Mouse (Mus musculus) midbrain, embryonic 12.5 days (tissue): ENCODE data around the gene Cacnb4. TPM values are rescaled to one million over a fixed set of nuclear protein-coding genes. Genes with fewer than 3 reads are reported as not detected.

Experiments used
- ATAC-seq: fragments of 200-750 bp; cut with Nextera tagmentation; 2 replicates; pipeline ENCODE4 v1.8.0; 2017; ENCODE audit warnings: low read depth, moderate TSS enrichment, moderate library complexity; ENCODE audit not compliant: low FRiP score
- H3K27ac ChIP-seq: fragments of 300-500 bp; sonication (generic); replicated peaks from 2 replicates; pipeline ENCODE4 v1.5.1; 2016; ENCODE audit warnings: mild to moderate bottlenecking
- H3K27me3 ChIP-seq: fragments of 300-500 bp; sonication (generic); 2 replicates; pipeline ENCODE4 v1.6.1; 2016; ENCODE audit warnings: mild to moderate bottlenecking
- H3K36me3 ChIP-seq: fragments of 300-500 bp; sonication (generic); 2 replicates; pipeline ENCODE4 v1.6.1; 2016
- H3K4me1 ChIP-seq: fragments of 300-500 bp; sonication (generic); 2 replicates; pipeline ENCODE4 v1.6.1; 2016
- H3K4me2 ChIP-seq: fragments of 300-500 bp; sonication (generic); replicated peaks from 2 replicates; pipeline ENCODE4 v1.6.1; 2016; ENCODE audit warnings: mild to moderate bottlenecking, moderate library complexity
- H3K4me3 ChIP-seq: fragments of 300-500 bp; sonication (generic); 2 replicates; pipeline ENCODE4 v1.5.1; 2016; ENCODE audit warnings: mild to moderate bottlenecking
- H3K9ac ChIP-seq: fragments of 300-500 bp; sonication (generic); replicated peaks from 2 replicates; pipeline ENCODE4 v1.6.1; 2016; ENCODE audit warnings: mild to moderate bottlenecking, moderate library complexity
- H3K9me3 ChIP-seq: fragments of 300-500 bp; sonication (generic); 2 replicates; pipeline ENCODE4 v1.6.1; 2016; ENCODE audit warnings: mild to moderate bottlenecking
- WGBS: fragments of 180-500 bp; shearing (Covaris S2); methylation state at CpG from one replicate; pipeline ENCODE4 v1.1.7; 2016; 5-methylcytosine and 5-hydroxymethylcytosine counted together
- polyA plus RNA-seq: library from polyadenylated mRNA; unstranded; fragments of >200 nt; fragmentation: Nextera tagmentation; extraction: Ambion mirVana; gene quantifications from 2 replicates; pipeline ENCODE4 v1.2.1, GENCODE M21; 2016

Cacnb4 gene
- polyA plus RNA-seq, 1 experiment from 2014 or later: 5.0 TPM

DNA sequence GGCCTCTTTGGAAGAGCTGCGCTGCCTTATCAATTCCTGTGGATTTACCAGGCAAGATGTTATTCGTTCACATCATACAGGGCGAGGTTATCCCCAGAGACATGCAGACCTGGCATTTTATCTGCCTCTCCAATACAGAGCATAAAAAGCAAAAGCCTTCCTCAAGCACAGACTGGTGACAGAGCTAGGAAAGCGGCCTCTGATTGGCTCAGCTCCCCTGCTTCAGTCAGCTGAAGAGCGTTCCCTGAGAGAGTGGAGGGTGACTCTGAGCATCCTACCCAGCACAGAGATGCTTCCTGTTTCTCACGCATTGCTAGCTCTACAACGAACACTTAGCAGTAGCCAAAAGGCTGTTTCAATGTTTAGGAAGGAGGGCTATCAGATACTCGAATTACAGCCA lies 118.2 kb downstream of the Cacnb4 start:
- H3K9me3 ChIP-seq: 0 out of 2 replicates have a peak, but pooled peaks cover 1% of the 10 kb centered on the region
- no peaks in the 10 kb centered on the region for H3K36me3 ChIP-seq
- WGBS: 34% methylated on average over 8 of the region's 8 CpGs
- peaks cover 25% of the 10 kb centered on the region for H3K4me1 ChIP-seq
- no peaks in the 10 kb centered on the region for H3K27me3 ChIP-seq
- peak overlapping the region; percentile 63 for H3K27ac ChIP-seq
- peak overlapping the region; percentile 47 for H3K4me2 ChIP-seq
- peak overlapping the region; percentile 36 for H3K4me3 ChIP-seq
- ATAC-seq: peak; percentile 93
- H3K9ac ChIP-seq: peak overlapping the region; percentile 49; the same call in 1 of the 2 replicates

DNA sequence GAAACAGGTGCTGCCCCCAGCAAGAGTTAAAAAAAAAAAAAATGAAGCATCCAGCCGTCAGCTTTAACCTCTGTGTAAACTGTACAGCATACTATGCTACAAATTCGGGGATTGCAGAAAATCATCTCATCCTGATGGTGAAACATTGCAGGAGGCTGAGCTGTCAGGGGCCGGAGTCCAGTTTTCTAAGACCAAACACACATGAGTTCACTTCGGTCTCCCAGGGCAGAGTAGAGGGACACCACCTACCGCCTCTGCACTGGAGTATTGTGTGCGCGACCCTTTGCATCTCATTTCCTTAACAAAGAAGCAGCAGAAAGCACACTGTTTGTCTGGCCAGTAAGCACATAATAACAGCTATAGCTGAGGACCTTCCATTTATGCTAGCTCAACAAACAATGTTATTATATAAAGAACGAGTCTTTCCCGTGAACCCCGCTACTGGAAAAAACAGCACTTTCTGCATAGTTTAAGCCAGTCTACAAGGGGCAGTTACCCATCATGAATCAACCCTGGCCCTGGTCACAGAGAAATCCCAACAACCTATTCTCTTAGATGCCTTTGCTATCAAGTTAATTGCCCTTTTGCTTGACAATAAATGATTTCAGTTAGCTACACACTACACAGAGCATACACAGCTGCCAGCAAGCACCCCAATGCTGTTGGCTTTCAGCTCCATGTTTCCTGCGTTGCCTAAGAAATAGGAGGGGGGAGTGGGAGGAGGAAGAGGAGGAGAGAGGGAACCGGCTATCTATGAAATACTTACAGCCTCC lies 118.9 kb downstream of the Cacnb4 start:
- Histone ChIP-seq H3K4me3 (peak overlapping the region; percentile 36), H3K9ac (peak overlapping the region; percentile 49), H3K4me2 (peak overlapping the region; percentile 47), H3K27me3 (no peaks in the 10 kb centered on the region), H3K36me3 (no peaks in the 10 kb centered on the region), H3K4me1 (peaks cover 25% of the 10 kb centered on the region), H3K9me3 (0 out of 2 replicates have a peak, but pooled peaks cover 5% of the 10 kb centered on the region), H3K27ac (peak overlapping the region; percentile 63)
- WGBS: 31% methylated on average over 12 of the region's 12 CpGs
- peak; percentile 83 for ATAC-seq

DNA sequence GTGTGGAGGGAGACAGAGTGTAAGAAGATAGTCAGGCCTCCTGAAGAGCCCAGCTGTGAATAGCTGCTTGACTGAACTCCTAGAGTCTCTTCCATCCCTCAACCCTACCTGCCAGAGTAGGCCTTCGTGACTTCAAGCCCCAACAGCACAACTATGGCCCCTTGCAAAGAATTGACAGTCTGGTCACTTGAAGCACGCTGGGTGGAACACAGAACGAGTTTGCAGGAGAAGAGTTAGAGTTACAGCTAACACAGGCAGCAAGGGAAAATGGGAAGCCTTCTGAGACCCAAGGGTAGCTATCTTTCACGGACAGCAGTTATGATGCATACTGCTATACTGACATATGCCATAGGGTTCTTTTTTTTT lies 119.7 kb downstream of the Cacnb4 start:
- Histone ChIP-seq H3K9ac (peak overlapping the region; percentile 49; the same call in 1 of the 2 replicates), H3K4me3 (peak overlapping the region; percentile 36), H3K9me3 (0 out of 2 replicates have a peak, but pooled peaks cover 5% of the 10 kb centered on the region), H3K4me2 (peak overlapping the region; percentile 47), H3K27ac (no peak overlapping the region), H3K4me1 (peaks cover 25% of the 10 kb centered on the region), H3K36me3 (no peaks in the 10 kb centered on the region), H3K27me3 (no peaks in the 10 kb centered on the region)
- WGBS: 76% methylated on average over 4 of the region's 4 CpGs
- no peak for ATAC-seq

DNA sequence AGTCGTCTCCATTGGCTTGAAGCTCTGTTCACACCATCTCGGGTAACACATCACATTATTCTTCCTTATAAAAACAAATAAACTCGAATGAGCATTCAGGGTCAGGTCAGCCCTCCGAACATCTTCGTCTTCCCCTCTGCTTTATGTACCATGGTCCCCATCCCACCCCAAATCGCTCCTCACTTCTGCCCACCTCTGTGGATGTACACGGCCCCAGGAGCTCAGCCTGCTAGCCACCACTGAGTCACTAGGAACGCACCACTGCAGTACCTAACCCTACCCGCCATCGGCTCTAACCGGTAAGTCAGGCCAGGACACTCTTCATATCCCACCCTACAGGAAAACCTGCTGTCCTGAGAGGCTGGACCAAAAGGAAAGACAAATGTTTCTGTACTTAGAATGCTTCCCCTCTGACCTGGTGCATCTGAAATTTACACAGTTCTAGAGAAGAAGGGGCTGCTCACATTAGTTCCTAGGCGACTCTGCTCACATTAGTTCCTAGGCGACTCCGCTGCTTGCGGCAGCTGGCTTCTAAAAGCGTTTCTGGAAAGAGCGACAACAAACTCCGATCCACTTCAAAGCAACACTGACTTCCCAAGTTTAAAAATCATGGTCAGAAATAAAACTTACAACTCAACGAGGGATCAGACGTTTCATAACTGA lies 120.2 kb downstream of the Cacnb4 start:
- Histone ChIP-seq H3K27me3 (no peaks in the 10 kb centered on the region), H3K36me3 (no peaks in the 10 kb centered on the region), H3K4me3 (peak overlapping the region; percentile 36; the same call in 1 of the 2 replicates), H3K27ac (no peak overlapping the region), H3K9me3 (0 out of 2 replicates have a peak, but pooled peaks cover 5% of the 10 kb centered on the region), H3K4me2 (peak overlapping the region; percentile 47), H3K4me1 (peaks cover 25% of the 10 kb centered on the region), H3K9ac (no peak overlapping the region; the same call in 1 of the 2 replicates)
- ATAC-seq: no peak
- 88% methylated on average over 20 of the region's 20 CpGs for WGBS

DNA sequence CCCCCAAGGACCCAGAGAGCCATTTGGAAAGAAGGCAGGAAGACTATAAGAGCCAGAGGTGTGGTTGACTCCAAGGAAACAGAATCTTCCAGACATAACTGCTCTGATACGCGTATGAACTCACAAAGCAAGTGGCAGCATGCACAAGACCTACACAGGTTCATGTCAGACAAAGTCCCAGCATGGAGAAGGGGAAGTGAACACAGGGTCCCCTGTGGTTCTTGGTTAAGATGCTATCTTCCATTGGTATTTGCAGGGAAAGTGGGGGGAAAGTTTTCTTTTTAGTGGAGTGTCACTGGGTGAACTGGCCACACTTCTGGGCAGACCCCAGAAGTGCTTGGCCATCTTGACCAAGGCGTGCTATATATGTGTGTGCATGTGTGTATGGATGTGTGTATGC lies 128.2 kb downstream of the Cacnb4 start:
- Histone ChIP-seq H3K36me3 (no peaks in the 10 kb centered on the region), H3K27ac (no peak overlapping the region), H3K4me1 (no peaks in the 10 kb centered on the region), H3K9ac (no peak overlapping the region), H3K9me3 (0 out of 2 replicates have a peak, but pooled peaks cover 3% of the 10 kb centered on the region), H3K4me3 (no peak overlapping the region), H3K4me2 (no peak overlapping the region), H3K27me3 (no peaks in the 10 kb centered on the region)
- no peak for ATAC-seq
- WGBS: 91% methylated on average over 3 of the region's 3 CpGs

GRCm38 (mm10) chr2:52547331-52547730 lies 129.3 kb downstream of the Cacnb4 start:
- H3K9ac ChIP-seq: no peak overlapping the region
- H3K27me3 ChIP-seq: no peaks in the 10 kb centered on the region
- H3K9me3 ChIP-seq: no peaks in the 10 kb centered on the region
- no peak overlapping the region for H3K4me3 ChIP-seq
- 90% methylated on average over 11 of the region's 11 CpGs for WGBS
- H3K4me2 ChIP-seq: no peak overlapping the region
- no peaks in the 10 kb centered on the region for H3K4me1 ChIP-seq
- no peak for ATAC-seq
- no peak overlapping the region for H3K27ac ChIP-seq
- H3K36me3 ChIP-seq: no peaks in the 10 kb centered on the region

DNA sequence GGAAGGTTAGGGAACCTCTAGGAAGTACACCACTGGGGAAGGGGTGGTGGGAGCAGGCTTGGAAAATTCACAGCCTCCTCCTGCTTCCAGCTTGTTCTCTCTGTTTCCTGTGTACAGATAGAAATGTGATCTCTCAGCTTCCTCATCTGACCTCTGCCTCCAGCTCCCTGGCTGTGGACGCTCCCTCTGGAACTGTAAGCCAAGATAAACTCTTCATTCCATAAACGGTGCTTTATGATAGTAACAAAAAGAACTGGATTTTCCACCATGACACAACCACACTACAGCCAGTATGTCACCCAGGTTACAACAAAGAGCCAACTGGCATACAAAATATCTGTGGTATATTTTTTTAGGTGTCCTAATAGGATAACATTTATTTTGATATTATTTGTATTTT lies 132.1 kb downstream of the Cacnb4 start:
- WGBS: 98% methylated on average over 2 of the region's 2 CpGs
- no peak overlapping the region for H3K4me2 ChIP-seq

DNA sequence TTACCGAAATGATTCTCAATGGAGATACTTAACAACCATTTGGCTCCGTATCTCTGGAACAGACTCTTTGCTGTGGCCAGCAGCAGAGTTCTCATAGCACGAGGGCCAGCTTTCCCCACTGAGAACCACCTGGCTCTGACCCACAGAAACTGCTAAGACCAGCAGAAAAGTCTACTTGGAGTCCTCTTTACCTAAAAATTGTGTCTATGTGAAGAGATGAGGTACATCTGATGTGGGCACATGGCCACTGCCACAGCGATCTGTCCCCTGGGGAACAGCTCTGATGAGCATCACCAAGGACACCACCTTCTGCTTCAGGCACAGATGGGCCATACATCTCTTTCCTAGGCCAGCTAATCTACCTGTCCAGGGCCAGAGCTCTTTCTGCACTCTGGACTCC lies 135.6 kb downstream of the Cacnb4 start:
- Histone ChIP-seq H3K4me2 (no peak overlapping the region), H3K4me1 (no peaks in the 10 kb centered on the region), H3K36me3 (no peaks in the 10 kb centered on the region), H3K27ac (no peak overlapping the region), H3K4me3 (no peak overlapping the region), H3K27me3 (no peaks in the 10 kb centered on the region), H3K9me3 (no peaks in the 10 kb centered on the region), H3K9ac (no peak overlapping the region)
- no peak for ATAC-seq
- WGBS: 94% methylated on average over 4 of the region's 4 CpGs

More for the DNA sequence above, 132.1 kb downstream of the Cacnb4 start:
- no peak for ATAC-seq
- H3K4me1 ChIP-seq: no peaks in the 10 kb centered on the region
- H3K27ac ChIP-seq: no peak overlapping the region
- H3K36me3 ChIP-seq: no peaks in the 10 kb centered on the region
- H3K9ac ChIP-seq: no peak overlapping the region
- no peaks in the 10 kb centered on the region for H3K9me3 ChIP-seq
- no peak overlapping the region for H3K4me3 ChIP-seq
- no peaks in the 10 kb centered on the region for H3K27me3 ChIP-seq

- ATAC-seq: no peak
- WGBS: 88% methylated on average over 6 of the region's 6 CpGs
- H3K4me1 ChIP-seq: no peaks in the 10 kb centered on the region
- no peaks in the 10 kb centered on the region for H3K9me3 ChIP-seq
- no peak overlapping the region for H3K4me2 ChIP-seq
- H3K4me3 ChIP-seq: no peak overlapping the region
- H3K9ac ChIP-seq: no peak overlapping the region
- H3K36me3 ChIP-seq: no peaks in the 10 kb centered on the region
- H3K27me3 ChIP-seq: no peaks in the 10 kb centered on the region
- H3K27ac ChIP-seq: no peak overlapping the region
Observed at GRCm38 (mm10) chr2:52539318-52539717, 137.3 kb downstream of the Cacnb4 start.

GRCm38 (mm10) chr2:52537645-52538044 lies 139.0 kb downstream of the Cacnb4 start:
- Histone ChIP-seq H3K27me3 (no peaks in the 10 kb centered on the region), H3K9ac (no peak overlapping the region), H3K4me1 (no peaks in the 10 kb centered on the region), H3K4me2 (no peak overlapping the region), H3K4me3 (no peak overlapping the region), H3K9me3 (no peaks in the 10 kb centered on the region), H3K27ac (no peak overlapping the region), H3K36me3 (no peaks in the 10 kb centered on the region)
- 82% methylated on average over 3 of the region's 3 CpGs for WGBS
- ATAC-seq: no peak

DNA sequence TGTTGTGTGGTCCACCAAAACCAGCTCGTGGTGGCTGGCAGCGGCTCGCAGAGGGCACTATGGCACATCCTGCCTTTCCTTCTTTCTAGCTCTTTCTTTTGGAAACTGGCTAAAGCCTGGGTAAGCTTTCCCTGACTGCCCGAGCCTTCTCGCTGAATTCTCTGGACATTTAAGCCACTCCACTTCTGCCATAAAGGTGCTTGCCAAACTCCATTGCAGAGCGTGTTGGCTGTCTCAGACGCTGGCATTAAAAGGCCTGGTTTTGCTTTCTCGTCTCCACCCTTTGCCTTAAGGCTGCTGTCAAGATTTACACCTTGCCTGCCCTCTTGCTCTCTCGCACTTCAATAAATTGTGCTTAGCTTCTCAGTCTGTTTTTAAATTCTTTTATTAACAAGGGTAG lies 139.5 kb downstream of the Cacnb4 start:
- Histone ChIP-seq H3K4me1 (no peaks in the 10 kb centered on the region), H3K9me3 (no peaks in the 10 kb centered on the region), H3K27ac (no peak overlapping the region), H3K4me3 (no peak overlapping the region), H3K27me3 (no peaks in the 10 kb centered on the region), H3K9ac (no peak overlapping the region), H3K36me3 (no peaks in the 10 kb centered on the region), H3K4me2 (no peak overlapping the region)
- no peak for ATAC-seq
- WGBS: 94% methylated on average over 9 of the region's 9 CpGs

DNA sequence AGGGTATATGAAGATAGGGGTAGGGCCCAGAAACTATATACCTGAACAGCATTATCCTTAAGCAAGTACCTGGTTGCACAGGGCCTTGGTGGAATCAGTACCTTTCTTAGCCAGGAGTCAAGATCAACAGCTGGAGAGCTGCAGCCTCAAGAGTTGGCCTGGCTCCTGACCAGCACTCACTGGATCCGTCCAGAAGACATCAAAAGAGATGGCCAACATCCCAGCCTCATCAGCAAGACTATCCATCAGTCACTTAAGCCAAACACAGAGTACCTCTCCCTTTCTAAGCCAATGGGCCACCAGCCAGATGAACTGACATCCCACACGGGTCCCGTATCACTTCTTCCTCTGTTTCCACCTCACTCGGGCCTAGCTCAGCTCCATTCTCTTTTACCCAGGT lies 140.1 kb downstream of the Cacnb4 start:
- Histone ChIP-seq H3K36me3 (no peaks in the 10 kb centered on the region), H3K4me3 (no peak overlapping the region), H3K9ac (no peak overlapping the region), H3K27me3 (no peaks in the 10 kb centered on the region), H3K4me1 (no peaks in the 10 kb centered on the region), H3K4me2 (no peak overlapping the region), H3K27ac (no peak overlapping the region), H3K9me3 (no peaks in the 10 kb centered on the region)
- 88% methylated on average over 4 of the region's 4 CpGs for WGBS
- ATAC-seq: no peak
